Mouse (Mus musculus) retina, embryonic 14.5 days (tissue): ENCODE results near the gene Crybb1.

Source experiments
- DNase-seq: peaks from one replicate; pipeline ENCODE4 v3.0.0-alpha.2; 2015; ENCODE audit warnings: low spot score

Crybb1 gene

DNA sequence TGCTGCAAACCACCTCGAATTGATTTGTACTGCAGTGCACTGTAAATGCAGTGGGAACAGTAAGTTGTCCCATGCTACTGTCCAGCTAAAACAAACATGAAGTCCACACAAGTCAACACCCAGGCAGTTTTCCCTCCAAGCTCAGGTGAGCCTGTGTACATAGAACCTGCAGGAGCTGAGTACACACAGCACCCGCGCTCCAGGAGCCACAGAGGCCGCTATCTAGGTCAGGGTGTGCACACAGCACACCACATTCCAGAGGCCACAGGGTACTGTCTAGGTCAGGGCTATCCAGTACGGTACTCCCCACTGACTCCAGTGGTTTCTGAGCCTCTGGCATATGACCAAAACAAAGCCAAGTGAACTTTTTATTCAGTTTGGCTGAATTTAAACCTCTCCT is 46.7 kb downstream of the Crybb1 start:
- no peak for DNase-seq

DNA sequence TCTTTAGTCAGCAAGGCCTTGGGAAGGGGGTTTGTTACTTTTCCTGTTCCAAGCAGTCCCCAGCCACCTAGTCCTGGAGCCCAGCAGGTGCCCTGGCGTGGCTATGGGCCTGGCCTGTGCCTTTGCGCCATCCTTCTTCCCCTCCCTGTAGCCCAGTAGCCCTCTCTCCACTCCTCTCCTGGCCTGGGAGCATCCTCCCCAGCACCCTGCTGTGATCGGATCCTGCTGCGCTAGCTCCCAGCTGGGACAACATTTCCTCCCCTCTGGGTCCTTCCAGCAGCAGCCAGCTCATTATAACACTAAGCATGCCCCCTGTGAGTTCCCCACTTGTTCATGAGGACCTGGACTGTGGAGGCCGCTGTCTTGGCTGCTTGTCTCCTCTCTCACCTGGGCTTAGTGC is 50.2 kb downstream of the Crybb1 start:
- DNase-seq: no peak

DNA sequence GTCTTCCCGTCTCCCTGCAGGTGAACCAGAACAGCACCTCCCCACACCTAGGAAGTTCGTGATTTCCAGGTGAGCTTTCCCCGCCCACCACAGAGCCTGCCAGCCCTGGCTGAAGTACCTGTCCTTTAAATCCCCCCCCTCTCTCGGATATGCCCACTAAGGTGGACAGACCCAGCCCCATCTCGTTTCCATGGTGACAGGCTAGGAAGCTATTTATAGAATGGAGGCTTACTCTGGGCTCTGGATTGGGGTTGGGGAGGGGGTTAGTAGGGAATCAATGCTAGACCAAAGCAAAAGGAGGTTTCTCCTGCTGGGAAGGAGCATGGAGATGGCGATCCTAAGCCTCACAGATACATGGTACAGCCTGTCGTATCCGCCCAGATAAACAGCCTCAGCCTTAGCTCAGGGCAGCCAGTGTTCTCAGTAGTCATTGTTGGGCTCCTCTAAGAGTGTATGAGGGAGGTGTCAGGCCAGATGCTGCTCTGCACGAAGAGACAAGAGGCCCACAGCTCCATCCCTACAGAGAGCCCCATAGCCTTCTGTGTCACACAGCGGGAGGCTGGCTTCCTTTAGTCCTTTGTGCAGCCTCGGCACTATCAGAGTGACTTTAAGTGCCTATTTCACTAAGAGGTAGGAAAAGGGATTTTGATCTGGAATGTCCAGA is 57.7 kb downstream of the Crybb1 start:
- DNase-seq: no peak

DNA sequence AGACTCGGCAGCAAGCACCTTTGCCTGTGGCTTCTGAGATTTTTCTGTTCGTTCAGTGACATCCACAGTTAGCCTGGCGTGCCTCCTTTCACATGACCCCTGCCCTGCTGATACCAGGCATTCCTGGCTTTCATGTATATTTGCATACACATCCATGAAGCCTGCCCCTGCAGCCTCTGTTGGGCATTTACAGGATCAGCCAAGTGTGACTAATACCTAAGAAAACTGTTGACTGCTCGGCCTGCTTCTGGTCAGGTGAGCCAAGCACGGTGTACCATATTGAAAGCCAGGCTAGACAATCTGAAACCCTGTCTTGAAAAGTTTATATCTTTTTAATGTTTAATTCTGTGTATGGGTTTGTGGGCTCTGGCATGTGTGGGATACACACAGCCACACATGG is 60.9 kb downstream of the Crybb1 start:
- DNase-seq: no peak

DNA sequence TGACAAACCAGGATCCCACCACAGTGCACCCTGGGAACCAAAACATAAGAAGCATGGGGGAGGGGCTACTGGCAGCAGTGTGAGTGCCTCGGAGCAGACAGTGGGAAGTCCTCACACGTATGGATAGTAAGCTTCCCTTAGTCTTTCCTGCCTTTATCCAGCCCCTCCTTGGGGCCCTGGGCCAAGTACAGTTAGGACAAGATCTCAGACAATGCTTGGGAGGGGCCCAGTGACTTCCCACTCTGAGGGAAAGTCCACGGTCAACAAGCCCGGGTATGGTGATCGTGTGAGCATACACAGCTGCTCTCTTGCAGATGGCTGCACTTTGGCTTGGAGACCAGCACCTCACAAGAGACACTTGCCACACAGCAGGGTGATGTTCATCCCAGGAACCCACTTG is 61.7 kb downstream of the Crybb1 start:
- DNase-seq: no peak
